Mouse (Mus musculus) liver, embryonic 12.5 days (tissue): ENCODE measurements at regions not wholly inside any gene's neighbourhood (a gene's known extent, or its start where the extent isn't known, plus 50 kb on each side); places are given as distances from the start of the nearest gene placed in this dataset.

Source experiments
- ATAC-seq: fragments of 200-750 bp; cut with Nextera tagmentation; 2 replicates; pipeline ENCODE4 v1.8.0; 2017; ENCODE audit warnings: moderate number of reproducible peaks, mild to moderate bottlenecking, moderate library complexity
- H3K27ac ChIP-seq: fragments of 300-500 bp; sonication (generic); 2 replicates; pipeline ENCODE4 v1.5.1; 2016; ENCODE audit warnings: mild to moderate bottlenecking
- H3K27me3 ChIP-seq: fragments of 300-500 bp; sonication (generic); replicated peaks from 2 replicates; pipeline ENCODE4 v1.6.1; 2016; ENCODE audit warnings: mild to moderate bottlenecking, moderate library complexity
- H3K36me3 ChIP-seq: fragments of 300-500 bp; sonication (generic); 2 replicates; pipeline ENCODE4 v1.6.1; 2016; ENCODE audit warnings: mild to moderate bottlenecking, moderate library complexity
- H3K4me1 ChIP-seq: fragments of 300-500 bp; sonication (generic); 2 replicates; pipeline ENCODE4 v1.6.1; 2016
- H3K4me2 ChIP-seq: fragments of 300-500 bp; sonication (generic); 2 replicates; pipeline ENCODE4 v1.6.1; 2016; ENCODE audit warnings: mild to moderate bottlenecking, moderate library complexity
- H3K4me3 ChIP-seq: fragments of 300-500 bp; sonication (generic); 2 replicates; pipeline ENCODE4 v1.5.1; 2016; ENCODE audit warnings: mild to moderate bottlenecking, moderate library complexity
- H3K9ac ChIP-seq: fragments of 300-500 bp; sonication (generic); 2 replicates; pipeline ENCODE4 v1.6.1; 2016; ENCODE audit warnings: mild to moderate bottlenecking, moderate library complexity
- H3K9me3 ChIP-seq: fragments of 300-500 bp; sonication (generic); replicated peaks from 2 replicates; pipeline ENCODE4 v1.6.1; 2016; ENCODE audit warnings: mild to moderate bottlenecking, moderate library complexity
- WGBS: fragments of 180-500 bp; shearing (Covaris S2); methylation state at CpG from one replicate; pipeline ENCODE4 v1.1.7; 2016; ENCODE audit not compliant: insufficient replicate concordance; 5-methylcytosine and 5-hydroxymethylcytosine counted together

DNA sequence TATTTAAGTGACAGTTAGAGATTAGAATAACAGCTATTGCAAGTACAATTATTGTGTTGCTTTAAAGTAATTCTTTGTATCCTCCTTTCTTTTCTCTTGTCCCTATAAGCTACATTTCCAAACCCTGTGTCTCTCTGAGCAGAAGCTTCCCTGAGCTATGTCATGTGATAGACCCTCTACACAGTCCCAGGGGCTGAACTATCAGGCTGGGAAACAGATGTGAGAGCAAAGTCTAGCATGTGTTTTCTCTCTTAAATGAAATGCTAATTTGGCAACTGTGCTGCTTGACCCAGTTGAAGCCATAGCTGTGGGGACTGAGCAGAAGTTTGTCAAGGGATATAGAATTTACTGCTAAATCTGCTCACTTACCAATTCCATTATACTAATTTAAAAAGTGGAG, 1389.9 kb downstream of the Defb40 start:
- no peak overlapping the region for H3K9ac ChIP-seq
- H3K9me3 ChIP-seq: no peaks in the 10 kb centered on the region
- H3K27me3 ChIP-seq: no peaks in the 10 kb centered on the region
- H3K4me1 ChIP-seq: no peaks in the 10 kb centered on the region
- H3K27ac ChIP-seq: no peak overlapping the region
- no peak overlapping the region for H3K4me2 ChIP-seq
- no peaks in the 10 kb centered on the region for H3K36me3 ChIP-seq
- H3K4me3 ChIP-seq: no peak overlapping the region
- ATAC-seq: no peak

DNA sequence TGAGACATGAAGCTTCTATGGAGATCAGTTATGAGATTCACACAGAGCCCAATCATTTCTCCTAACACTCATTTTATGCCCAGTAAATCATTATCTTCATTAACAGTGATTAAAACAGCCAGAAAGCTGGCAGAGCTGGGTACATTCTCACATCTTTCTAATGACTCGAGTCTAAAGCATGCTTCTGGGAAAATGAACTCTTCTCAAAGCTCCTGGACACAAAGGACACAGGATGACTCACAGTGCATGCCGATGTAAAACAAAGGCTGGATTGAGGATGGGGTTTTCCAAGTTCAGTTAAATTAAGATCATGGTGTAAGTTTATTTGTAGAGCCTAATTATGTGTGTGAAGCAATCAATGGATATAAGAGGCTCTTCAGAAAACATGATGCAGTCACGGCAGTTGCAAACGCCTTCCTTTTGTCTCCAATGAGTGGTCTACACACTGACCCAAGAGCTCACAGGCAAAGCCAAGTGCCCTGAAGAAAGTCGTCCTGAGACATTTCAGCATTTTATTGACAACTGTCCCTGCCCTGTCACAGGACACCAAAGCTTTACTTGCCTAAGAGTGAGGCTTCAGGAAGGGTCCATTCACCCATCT, 1390.7 kb downstream of the Defb40 start:
- no peak overlapping the region for H3K9ac ChIP-seq
- H3K4me2 ChIP-seq: no peak overlapping the region
- WGBS: 60% methylated on average over 5 of the region's 5 CpGs
- ATAC-seq: no peak
- H3K4me1 ChIP-seq: no peaks in the 10 kb centered on the region
- no peaks in the 10 kb centered on the region for H3K27me3 ChIP-seq
- no peak overlapping the region for H3K4me3 ChIP-seq
- no peaks in the 10 kb centered on the region for H3K9me3 ChIP-seq
- no peak overlapping the region for H3K27ac ChIP-seq
- no peaks in the 10 kb centered on the region for H3K36me3 ChIP-seq
